Mouse (Mus musculus) heart, postnatal 0 days (tissue): ENCODE results near the gene Gper1.

ENCODE experiments used
- CTCF ChIP-seq: IDR thresholded peaks from 2 replicates; pipeline ENCODE4 v1.5.1; 2016; ENCODE audit warnings: antibody characterized with exemption, control low read depth, low read depth
- EP300 ChIP-seq: IDR thresholded peaks from 2 replicates; pipeline ENCODE4 v1.6.1; 2016; ENCODE audit warnings: antibody characterized with exemption, low read depth

DNA sequence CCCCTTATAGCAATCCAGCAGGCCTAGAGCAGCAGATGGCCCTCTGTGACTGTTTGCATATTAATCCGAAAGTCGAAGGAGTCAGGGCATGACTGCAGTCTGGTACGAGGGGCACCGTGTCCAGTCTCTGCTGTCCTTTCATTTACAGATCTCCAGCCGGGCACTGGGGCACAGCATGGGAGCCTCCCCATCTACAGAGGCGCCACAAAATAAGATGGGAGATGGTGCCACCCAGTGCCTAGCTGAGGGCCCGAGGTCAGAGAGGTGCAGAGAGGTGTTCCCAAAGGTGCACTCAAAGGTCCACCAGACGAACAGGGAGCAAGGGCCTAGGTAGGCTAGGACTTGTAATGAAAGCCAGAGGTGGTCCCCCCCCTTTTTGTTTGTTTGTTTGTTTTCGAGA, 39.7 kb upstream of the Gper1 start:
- TF ChIP-seq EP300, result no peak
- no peak for TF ChIP-seq CTCF
